Mouse (Mus musculus) adrenal gland, adult 18-20 months (tissue): Measurements from ENCODE around the gene Ribc1. TPM values are rescaled to one million over a fixed set of nuclear protein-coding genes. Genes with fewer than 3 reads are reported as not detected.

Source experiments
- DNase-seq, 2 experiments: peaks; one replicate each; pipeline ENCODE4 v3.0.0; 2021 to 2022; ENCODE audit warnings: low spot score in 2 of 2
- long read RNA-seq, 2 experiments: library from polyadenylated mRNA; stranded (forward); transcript quantifications; one replicate each; pipeline ENCODE4 v2.0.0; 2021
- total RNA-seq, 2 experiments: library from RNA; stranded (reverse); gene quantifications; 1 replicate in 1 of 2; 2 replicates in 1 of 2; pipeline ENCODE4 v1.2.3; 2021

Ribc1 gene
- total RNA-seq = 1 to 10 TPM in 1 of 2 experiments, under 1 TPM in 1; 0.90 to 1.5 TPM
- long read RNA-seq, experiment 1 = 0 reads
- long read RNA-seq, experiment 2, partial matches to known transcripts = 0 of 4 reads
- long read RNA-seq, experiment 2, other reads (novel, unspliced or antisense) = 2 of 4 reads

DNA sequence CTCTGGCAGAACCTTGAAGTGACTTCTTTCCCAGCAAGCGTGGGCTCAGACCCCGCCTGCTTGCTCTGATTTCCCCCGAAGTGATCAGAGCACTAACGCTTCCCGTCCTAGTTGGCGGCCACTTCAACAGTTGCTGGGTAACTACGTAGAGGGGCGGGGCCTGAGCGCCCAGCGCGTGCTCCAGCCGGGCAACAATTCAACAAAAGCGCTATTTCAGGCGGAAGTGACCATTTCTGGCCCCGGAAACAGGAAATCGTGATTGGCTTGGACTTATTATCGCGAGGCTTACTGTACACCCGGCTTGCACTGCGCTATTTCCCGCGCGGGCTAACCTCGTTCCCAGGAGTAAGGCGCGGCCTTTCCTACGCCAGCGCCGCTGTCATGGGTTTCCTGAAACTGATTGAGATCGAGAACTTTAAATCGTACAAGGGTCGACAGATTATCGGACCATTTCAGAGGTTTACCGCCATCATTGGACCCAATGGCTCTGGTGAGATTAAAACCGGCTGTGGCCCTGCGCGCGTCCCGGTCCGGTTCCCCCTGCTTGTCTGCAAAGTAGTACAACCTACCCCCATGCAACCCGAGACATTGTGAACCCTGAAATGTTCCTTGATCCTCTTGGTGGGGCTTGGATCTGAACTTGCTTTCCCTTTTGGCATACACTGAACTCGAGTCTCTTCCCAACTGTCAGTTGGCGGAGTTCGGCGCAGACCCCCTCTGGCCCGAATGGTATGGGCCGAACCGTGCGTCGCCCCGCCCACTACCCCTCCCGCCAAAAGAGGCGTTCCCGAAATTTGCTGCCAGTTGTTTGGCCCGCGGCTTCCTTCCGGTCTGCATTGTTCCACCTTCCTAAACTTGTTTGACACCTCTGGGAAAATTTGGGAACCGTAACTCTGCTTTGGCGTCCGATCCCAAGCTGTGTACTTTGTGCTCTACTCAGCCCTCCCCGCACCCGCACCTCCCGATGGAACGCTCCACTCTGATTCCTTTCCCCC is at the start of gene Ribc1, which contains the start of gene Smc1a:
Ribc1 (minus strand) TSS at position 145 of the 995 bp plus-strand sequence.
Smc1a (plus strand) TSS at position 278 of the 995 bp plus-strand sequence.
- DNase-seq = peak; percentile 74 to 76

DNA sequence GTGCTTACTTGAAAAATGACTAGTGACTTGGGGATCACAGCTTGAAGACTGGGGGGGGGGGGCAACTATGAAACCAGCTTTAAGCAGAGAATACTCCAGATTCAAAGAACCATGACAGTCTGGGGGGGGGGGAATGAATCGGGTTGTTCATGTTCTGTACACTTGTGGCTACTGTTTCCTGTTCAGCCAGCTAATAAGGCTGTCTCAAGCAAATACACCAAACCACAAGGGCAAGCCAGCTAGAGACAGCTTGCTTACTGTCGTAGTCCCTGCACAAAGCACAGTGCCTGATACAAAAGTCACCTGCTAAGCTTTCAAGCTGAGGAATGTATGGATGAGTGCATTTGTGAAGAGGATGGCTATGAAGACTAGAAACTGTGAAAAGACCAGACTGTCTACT is 49.6 kb upstream of the Ribc1 start:
- no peak for DNase-seq

DNA sequence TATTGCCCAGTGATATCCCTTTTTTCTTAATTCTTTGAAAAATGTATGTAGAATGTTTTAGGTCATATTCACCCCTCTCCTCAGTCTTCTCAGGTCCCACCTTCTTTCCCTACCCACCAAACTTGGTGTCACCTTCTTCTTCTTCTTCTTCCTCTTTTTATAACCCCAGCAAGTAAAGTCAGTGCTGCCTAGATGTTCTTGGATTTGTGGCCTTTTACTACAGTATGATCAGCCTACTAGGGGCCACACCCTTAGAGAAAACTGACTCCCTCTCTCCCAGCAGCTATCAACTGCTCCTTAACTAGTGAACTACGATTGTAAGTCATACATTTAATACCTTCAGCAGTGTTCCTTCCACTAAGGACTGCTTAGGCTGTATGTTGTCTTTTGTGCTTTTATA is 38.0 kb upstream of the Ribc1 start:
- DNase-seq = no peak

DNA sequence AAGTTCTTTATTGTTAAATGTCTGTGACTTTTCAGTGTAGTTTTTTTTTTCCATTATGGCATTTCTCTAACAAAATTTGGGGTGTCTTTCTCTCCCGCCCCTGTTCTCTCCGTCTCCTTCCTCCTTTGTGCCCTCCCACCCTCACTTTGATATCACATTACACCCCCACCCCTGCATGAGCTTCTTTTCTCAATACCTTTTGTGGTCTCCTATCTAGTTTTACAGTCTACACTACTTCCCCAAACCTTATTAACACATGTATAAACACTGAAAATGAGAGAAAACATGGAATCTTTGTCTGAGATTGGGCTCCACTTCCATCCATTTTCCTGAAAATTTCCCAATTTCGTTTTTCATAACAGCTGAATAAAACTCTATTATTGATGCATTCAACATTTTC is 36.5 kb upstream of the Ribc1 start:
- no peak for DNase-seq

DNA sequence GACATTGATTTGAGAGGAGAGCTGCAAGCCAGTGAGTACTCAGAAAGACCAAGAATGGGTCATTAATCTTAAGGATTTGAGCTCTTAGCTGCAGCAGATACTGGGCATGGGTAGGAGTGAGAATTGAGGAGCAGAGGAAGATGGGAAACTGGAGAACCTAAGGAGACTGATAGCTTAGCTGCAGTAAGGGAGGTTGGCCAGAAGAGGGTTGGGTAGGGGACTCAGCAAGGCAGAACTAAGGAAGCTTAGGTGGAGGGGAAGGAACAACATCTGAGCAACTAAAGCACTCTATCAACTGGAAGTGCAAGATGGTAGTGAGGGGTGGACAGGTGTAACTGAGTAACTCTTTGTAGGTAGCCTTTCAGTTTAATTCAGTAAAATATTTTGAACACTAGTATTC is 31.1 kb upstream of the Ribc1 start:
- DNase-seq = no peak

DNA sequence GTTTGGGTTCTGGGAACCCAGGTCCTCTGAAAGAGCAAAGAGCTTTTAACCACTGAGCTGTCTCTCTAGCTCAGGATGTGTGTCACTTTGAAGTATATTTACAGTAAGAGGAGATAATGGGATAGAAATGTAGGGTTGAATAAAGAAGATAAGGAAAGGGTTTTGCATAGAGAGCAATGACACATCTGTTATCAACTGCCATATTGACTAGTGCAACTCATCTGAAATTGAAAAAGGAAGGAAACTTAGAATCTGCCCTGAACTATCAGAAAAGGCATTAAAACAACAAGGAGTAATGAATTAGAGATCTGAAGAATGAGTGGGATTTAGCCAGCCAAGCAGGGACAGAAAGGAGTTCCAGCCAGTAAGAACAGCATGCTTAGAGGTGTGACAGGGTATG is 23.8 kb upstream of the Ribc1 start:
- DNase-seq = no peak

DNA sequence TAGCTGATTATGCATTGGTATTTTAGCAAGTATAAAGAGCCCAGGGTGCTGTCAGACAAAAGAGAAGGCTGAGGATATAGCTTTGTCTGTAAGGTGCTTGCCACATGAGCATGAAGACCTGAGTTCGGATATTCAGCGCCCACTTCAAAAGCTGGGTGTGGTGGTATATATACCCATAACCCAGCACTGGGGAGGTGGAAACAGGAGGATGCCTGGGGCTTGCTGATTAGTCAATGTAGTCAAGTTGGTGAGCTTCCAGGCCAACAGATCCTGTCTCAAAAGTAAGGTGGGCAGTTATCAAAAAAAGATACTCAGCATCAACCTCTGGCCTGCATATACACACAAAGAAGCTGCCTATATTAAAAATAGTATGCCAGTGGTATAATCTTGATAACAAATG is 3.2 kb upstream of the Ribc1 start:
- no peak for DNase-seq

DNA sequence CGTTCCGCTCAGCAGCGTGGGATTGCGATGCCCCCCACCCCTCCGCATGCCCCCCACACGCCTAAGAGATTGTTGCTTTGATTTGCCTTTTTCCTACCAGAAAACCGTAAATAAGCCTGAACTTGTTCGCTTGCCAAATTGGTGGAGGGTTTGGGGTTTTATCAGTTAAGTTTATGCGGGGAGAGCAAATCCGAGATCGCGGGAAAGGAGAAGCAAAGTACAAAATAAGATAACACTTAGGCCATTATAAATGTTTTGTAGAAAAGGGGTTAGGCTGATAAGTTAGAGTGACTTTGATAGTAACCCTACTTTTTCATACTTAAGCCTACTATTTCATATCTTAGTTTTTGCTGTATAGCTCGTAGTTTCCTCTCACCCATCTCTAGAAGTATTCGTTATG is 1.1 kb upstream of the Ribc1 start:
- DNase-seq = no peak

DNA sequence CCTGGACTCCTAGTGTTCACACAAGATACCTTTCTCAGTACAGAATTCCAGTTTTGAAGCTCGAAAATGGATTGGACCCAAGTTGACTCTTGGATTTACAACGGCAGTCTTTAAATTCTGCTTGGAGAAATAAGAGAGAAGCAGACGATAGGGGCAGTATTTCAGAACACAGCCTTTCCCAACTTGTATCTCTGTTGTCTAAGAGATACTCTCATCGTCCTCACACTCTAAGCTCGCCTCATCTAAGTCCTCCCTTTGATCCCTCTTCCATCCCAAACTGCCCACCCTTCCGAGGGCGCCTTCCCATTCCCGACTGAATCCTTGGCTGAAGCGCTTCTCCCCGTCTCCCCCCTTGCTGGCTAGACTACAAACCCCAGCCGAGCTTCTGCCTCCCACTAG is 344 bp downstream of the Ribc1 start:
- DNase-seq = no peak

DNA sequence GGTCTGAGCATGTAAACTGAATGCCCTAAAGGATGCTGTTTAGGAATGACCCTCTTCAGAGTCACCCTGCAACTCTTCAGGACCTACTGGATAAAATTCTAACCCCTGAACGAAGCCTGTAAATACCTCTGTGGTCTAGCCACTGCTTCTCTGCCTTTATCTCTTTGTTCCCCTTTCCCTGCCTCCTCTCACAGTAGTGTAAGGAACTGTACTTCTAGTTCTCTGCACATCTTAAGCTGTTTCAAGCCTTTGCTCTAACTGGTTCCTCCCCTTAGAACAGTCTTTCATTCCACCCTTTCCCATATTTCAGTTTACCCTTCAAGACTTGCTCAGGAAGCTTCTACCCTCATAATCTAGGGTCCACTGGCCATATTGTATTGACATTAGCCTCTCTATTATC is 8.2 kb downstream of the Ribc1 start:
- DNase-seq = no peak

DNA sequence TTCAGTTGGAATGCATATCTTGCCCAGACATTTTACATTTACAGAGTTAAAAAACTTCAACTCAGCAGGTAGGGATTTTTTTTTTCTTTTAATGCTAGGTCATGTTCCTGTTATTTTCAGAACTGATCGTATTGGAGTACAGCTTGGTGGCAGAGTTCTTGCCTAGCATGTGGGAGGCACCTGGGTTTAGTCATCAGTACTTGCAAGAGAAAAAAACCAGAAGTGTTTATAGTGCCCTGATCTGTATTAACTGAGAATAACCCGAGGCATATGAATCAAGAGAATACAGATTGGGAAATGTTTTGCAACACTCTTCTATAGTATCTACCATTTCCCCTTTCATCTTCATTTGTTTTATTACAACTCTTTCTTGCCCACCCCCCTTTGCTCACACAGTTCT is 13.2 kb downstream of the Ribc1 start:
- DNase-seq = no peak

DNA sequence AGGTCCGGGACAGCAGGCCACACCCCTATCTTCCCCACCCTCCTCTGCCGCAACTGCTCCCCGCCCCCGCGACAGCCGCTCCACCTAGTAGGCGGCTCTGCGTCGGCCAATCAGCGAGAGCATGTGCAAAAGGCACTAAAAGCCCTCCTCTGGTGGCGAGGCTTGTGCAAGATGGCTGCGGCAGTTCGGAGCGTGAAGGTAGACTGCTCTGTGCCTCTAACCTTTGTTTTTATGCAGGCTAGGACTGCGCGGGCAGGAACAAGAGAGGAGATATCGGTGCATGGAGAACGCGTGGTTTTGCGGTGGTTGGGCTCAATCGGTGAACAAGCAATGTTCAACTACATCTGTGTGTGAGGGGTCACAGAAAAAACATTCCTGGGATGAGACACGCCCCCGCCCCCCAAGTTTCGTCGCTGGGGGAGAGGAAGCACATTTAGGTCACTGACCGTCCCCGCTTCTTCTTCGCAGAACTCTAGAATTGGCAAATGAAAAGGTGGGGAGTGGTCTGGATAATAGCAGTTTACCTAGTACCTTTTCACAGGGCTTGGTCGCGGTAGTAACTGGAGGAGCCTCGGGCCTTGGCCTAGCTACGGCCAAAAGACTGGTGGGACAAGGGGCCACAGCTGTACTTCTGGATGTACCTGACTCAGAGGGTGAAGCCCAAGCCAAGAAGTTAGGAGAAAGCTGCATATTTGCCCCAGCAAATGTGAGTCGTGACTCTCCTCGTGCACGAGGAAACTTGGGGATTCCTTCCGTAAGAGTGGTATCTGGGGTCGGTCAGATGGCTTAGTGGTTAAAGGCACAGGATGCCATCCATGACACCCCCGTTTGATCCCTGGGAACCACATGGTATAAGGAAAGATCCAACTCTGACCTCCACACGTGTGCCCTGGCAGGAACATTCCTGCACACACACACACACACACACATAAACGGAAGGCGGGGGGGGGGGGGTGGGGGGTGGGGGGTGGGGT is 14.1 kb downstream of the Ribc1 start, which contains the start of gene Hsd17b10:
Hsd17b10 (plus strand) TSS at position 109 of the 974 bp plus-strand sequence.
- DNase-seq = peak; percentile 69 to 74

DNA sequence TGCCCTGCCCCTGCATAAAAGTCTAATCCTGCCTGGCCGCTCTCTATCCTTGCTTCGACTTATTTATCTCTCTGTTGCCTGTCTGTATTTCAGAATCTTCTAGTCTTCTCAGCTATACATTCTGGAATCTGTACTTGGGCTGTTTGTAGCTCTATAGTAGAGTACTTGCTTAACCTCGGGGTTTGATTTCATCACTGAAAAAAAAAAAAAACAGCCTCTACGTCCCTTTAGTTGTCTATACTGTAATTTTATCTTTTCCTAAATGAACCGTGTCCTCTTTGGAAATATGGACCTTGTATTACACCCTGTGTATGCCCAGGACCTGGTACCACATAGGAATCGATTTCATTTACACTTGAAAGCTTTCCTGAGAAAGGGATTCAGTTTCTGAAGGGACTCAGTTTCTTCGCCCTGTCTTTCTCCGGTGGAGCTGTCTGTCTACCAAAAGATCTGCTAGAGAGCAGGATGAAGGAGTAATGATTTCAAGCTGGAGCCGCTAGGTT is 14.9 kb downstream of the Ribc1 start:
- DNase-seq = no peak

DNA sequence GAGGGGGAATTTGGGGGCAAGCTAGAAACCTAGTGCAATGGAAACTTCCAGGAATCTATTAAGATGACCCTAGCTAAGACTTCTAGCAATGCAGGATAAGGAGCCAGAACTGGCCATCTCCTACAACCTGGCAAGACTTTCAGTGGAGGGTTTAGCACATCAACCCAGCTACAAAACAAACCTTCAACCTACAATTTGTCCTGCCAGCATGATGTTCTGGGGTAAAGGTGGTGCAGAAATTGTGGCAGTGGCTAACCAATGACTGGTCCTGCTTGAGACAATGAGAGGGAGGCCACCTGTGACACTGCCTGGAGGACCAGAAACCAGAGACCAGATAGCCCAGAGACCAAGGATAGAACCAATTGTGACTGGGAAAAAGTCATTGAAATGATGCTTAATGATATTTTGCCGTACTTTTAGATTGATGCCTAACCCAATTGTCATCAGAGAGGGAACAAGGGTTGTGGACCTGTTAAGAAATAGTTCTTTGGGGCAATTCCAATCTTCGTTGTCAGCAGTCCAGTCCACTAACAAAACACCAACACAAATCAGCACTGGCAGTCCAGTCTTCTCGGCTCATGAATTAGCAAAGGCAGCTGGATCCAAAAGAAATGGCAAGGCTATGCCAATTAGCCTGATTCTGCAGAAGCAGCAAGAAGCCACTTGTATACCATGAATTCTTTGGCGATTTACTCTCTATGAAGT is 16.9 kb downstream of the Ribc1 start:
- no peak for DNase-seq

Other genes starting within 250 kb of the Ribc1 start
- gene Huwe1, start 215.5 kb downstream of the Ribc1 start, total RNA-seq = 100 to 1,000 TPM; 174 to 184 TPM
- gene Hsd17b10, start 14.4 kb downstream of the Ribc1 start, total RNA-seq = 100 to 1,000 TPM; 154 to 163 TPM
- 10 to 100 TPM; 43.3 to 52.4 TPM for gene Smc1a, start 133 bp upstream of the Ribc1 start, total RNA-seq
- 10 to 100 TPM; 28.8 to 37.8 TPM for gene Iqsec2, start 128.0 kb upstream of the Ribc1 start, total RNA-seq
- 10 to 100 TPM; 59.1 to 94.0 TPM for gene Kdm5c, start 216.7 kb upstream of the Ribc1 start, total RNA-seq